Mouse (Mus musculus): Measurements from ENCODE around the gene Slc44a5.
"Not testable (repeated sequence)": the region's sequence is repeated elsewhere in the genome, so short reads cannot be mapped to it uniquely, and the experiment has no call there.

The Slc44a5 gene

DNA sequence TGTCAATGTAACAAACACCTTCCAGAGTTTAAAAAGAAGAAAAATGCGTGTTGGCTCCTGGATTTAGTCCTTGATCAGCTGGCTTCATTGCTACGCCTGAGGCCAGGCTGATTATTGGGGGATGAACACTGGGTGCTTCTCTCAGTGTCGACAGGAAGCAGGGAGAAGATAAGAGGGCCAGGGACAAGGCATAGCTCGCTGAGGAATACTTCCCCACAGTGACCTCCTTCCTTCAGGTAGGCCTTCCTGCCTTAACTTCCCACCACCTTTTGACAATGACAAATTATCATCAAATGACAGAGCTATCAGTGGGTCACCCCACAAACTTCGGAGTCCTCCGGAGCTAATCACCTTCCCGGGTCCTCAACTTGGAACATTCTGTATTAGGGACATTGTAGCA, 242.1 kb downstream of the Slc44a5 start:
- no peak for DNase-seq (ENCODE audit: low spot score in 2 of 2)

DNA sequence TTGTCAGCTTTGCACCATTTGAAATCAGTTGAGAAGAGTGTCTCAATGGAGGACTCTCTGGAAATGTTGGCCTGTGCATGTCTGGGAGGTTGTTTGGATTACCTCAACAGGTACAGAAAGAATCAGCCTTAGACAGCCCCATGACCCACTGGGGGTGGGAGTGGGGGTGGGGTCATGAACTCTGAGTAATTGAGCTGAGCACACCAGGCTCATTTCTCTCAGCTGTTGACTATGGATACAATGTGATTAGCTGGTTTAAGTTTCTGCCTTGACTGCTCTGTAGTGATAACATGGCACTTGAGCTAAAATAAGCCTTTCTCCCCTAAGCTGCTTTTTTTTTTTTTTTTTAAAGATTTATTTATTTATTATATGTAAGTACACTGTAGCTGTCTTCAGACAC, 242.5 kb downstream of the Slc44a5 start:
- DNase-seq (ENCODE audit: low spot score in 2 of 2) = no peak

DNA sequence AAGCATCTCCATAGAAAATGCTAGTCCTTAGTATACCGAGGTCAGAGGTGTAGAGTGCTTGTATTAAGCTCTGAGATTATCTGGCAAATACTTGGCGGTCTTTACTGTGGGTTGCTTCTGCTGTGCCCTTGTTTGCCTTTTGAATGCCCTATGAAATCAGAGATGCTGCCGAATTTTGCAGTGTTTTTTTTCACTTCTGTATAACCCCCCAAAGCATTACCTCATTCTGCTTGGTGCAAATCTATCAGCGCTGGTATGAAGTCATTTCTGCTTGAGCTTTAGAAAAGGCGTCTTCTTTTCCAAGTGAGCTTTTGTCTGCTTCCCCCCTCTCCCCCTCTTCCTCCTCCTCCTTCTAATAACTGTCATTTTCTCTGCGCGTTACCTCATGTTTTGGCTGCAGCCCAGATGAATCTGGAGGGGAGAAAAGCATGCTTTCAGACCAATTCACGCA, 248.9 kb downstream of the Slc44a5 start:
- no peak for DNase-seq (ENCODE audit: low spot score in 2 of 2)

DNA sequence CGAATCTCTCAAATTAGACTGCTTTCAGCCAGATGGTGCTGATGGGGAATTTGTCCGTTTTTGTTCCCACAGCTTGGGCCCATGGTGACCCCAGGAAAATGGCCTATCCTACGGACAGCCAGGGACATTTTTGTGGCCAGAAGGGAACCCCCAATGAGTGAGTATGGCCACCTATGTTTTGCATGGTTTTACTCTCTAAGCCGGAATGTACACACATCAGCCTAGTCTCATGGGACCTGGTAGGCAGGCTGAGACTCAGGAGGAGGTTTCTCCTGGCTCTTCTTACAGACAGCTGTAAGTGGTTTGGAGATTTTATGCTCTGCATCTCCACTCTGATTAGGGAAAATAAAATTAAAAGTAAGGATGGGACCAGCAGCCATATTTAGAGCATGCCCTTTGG, 249.5 kb downstream of the Slc44a5 start:
- DNase-seq (ENCODE audit: low spot score in 2 of 2) = no peak

DNA sequence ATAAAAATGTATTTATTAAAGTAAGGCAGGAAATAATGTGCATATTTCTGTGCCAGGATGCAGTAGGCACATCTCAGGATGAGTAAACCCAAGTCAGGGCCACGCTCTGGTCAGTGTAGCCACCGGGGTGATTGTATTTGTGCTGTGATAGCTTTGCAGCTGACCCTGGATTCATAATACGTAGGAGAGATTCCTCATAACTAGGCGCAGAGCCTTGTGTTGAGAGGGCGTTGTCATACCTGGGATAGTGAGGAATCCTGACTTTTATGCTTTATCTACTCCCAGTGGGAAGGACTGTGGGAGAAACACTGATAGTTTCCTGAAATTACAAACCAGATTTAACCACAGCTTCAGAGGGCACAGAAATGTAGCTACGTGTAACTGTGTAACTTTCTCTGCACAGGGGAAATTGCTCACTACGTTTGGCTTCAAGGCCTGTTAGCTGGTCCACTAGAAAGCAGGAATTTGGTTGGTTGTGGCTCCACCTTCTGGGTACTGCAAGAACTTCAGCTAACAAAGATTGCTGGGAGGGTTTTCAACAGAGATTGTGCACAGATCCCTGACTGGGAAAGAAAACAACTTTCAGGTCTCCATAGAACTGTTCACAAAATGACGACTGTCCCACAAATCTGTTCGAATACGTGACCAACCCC, 253.0 kb downstream of the Slc44a5 start:
- peak in 1 of 2 experiments; percentile 5 for DNase-seq (ENCODE audit: low spot score in 2 of 2)

DNA sequence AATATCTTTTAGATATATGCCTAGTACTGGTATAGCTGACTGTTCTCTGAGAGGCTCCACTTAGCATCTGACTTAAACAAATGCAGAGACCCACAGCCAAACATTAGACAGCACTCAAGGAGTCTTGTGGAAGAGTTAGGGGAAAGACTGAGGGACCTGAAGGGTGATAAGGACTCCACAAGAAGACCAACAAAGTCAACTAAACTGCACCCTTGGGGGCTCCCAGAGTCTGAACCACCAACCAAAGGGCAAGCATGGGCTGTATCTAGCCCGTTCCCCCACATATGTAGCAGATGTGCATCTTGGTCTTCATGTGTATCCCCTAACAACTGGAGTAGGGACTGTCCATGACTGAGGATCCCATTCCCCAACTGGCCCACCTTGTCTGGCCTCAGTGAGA, 271.7 kb downstream of the Slc44a5 start:
- DNase-seq (ENCODE audit: low spot score in 2 of 2) = no peak

DNA sequence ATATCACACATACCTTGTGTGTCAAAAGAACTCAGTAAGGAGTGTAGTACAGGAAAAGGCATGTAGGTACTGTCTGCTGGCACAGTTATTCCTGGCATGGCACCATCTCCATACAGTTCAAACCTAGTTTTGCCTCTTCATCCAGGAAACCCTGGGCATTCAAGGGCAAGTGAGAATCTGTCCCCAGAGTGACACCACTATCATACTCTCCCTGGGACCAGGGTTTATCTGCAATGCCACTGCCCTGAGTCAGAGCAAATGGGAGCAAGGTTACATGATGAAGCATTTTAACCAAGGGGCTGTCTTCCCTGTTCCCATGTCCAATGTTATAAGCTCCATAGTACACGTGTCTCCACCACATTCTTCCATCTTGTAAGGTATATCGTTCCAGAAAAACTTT, 278.2 kb downstream of the Slc44a5 start:
- DNase-seq (ENCODE audit: low spot score in 2 of 2) = no peak

DNA sequence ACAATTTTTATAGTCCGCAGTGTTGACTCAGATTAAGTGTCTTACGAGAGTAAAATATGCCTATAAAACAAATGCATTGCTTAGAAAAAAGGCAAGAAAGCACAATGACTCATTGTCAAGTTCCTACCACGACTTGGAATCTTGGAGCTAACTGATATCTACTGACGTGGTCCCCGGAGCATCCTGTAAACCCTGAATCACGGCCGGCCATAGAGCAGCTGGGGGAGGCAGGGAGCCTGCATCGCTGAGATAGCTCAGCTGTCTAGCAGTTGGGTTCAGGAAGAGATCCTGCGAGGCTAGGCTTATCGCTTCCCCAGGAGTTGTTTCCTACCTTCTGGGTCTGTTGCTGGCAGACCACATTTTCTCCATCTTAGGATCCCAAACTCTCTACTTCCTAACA, 279.0 kb downstream of the Slc44a5 start:
- DNase-seq (ENCODE audit: low spot score in 2 of 2) = no peak

DNA sequence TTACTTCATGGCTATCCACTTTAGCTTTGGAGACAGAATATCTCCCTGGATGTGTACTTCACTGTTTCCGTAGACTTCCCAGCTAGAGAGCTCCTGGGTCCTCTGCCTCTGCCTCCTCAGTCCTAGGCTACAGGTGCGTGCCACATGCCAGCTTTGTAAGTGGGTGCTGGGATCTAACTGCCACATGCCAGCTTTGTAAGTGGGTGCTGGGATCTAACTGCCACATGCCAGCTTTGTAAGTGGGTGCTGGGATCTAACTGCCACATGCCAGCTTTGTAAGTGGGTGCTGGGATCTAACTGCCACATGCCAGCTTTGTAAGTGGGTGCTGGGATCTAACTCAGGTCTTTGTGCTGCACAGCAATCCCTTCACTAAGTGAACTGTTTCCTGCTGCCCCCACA, 281.0 kb downstream of the Slc44a5 start:
- DNase-seq (ENCODE audit: low spot score in 2 of 2) = not testable (repeated sequence)

DNA sequence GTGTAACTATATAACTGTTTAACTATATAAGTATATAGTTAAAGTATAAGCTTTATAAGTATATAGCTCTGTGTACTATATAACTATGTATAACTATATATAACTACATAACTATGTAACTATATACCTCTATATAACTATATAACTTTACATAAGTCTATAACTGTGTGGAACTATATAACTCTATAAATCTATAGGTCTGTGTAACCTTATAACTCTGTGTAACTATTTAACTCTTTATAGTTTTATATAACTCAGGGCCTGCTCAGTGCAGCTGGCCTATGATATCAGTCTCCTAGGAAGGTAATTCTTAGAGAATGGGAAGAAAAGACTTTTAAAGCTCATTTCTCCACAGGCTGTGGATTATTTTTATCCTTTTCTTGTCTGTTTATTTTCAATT, 284.1 kb downstream of the Slc44a5 start:
- DNase-seq (ENCODE audit: low spot score in 2 of 2) = no peak

DNA sequence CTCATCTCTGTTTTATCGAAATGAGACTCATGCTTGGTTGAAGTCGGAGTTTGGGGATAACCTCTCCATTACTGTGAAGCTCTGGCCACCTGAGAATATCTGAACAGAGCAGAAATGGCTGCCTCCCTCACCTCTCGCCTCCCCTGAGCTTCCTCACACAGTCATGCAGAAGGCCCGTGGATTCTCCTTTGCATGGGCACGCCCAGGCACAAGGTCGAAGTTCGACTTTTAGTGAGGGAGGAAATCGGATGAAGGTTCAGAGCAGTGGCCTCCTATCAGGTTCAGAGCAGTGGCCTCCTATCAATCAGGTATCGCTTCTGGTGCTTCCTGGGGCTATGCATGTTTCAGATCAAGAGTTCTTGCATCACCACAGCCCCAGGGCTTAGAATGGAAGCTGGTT, 295.1 kb downstream of the Slc44a5 start:
- DNase-seq (ENCODE audit: low spot score in 2 of 2) = no peak

DNA sequence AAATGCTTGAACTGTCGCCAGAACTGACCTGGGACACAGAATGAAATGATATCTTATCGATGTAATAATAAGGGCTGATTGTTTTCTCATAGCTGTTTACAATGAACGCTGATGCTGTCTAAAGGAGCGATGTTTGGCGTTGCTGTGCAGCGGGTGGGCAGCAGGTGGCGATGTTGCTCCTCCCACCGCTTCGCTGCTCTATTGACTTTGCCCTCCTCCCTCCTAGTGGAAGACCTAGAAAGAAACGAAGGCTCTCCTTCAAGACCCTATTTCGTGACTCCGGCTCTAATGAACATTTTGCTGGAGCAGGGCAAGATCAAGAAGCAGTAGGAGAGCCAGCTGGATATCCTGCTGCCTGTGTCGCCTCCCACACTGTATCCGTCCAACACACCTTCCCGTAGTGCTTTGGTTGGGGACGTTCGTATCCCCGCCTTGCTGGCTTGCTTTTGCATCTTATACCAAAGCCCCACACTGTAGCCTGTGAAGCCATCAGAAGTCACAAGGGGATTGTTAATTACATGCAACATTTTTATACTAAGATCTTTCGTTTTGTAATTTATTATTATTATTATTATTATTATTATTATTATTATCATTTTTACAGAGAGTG, 296.6 kb downstream of the Slc44a5 start:
- DNase-seq (ENCODE audit: low spot score in 2 of 2) = peak; percentile 25 to 54

DNA sequence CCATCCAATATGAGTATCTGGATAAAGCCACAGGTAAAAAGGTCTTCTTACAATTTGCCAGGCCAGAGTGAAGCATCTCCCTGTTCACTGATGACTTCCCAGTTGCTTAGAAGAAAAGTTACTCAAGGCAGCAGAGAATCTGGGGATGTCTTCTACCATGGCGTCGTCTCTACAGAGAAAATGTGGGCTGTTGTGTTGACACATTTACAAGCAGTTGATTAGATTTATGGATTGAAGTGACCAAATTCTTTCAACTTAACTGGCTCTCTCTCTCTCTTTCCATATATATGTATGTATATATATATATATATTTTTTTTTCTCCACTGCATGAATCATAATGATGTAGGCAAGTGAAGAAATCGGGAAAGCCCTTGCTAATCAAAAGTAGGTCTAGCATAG, 301.4 kb downstream of the Slc44a5 start:
- no peak for DNase-seq (ENCODE audit: low spot score in 2 of 2)

DNA sequence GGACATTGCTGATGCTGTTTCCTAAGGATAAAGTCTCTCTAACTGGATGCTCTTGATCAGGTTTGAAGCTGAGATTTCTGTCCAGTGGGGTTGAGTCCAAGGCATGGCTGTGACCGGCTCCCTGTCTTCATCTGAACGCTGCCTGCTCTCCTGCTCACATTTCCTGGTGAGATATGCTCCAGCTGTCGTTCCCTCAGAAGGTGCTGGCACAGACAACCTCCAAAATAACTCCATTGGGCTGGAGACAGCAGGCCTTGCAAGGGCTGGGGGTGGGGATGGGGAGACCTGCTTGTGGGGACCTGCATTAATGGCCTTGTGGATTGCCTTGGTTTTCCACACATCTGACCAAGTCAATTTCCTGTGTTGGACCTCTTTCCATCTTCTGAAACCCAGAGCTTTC, 311.0 kb downstream of the Slc44a5 start:
- no peak for DNase-seq (ENCODE audit: low spot score in 2 of 2)

DNA sequence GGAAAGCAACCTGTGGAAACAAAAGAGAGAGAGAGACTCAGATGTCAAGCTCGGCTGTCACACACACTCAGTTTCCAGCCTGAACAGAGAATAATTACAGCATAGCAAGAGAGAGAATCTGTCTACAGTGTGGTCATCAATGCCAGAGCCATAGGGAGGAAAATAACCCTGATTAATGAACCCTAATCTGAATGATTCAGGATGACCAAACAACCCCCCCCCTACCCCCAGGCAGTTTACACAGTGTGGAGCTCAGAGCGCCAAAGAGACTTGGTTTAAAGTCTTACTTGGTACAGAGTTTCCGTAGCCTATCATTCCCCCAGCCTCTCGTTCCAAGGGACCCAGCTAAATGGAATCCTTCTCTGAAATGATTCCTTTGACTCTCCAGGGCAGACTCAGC, 312.1 kb downstream of the Slc44a5 start:
- DNase-seq (ENCODE audit: low spot score in 2 of 2) = no peak

DNA sequence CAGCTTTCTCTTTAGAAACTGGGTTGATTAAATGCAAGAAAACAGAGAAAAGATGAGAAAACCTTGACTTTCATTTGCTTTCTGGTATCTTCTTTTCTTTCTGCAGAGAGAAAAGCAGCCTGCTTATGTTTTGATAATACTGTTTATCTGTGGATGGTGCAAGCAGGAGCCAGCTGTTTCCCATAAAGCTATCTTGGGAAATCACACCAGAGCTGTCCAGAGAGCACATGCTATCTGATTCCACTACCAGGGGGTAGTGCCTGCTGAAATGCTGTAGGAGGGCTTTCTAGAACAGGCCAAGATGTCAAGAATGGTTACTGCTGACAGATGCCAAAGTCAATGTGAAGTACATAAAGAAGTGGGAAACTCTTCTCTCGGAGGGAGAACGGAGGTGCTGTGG, 314.0 kb downstream of the Slc44a5 start:
- no peak for DNase-seq (ENCODE audit: low spot score in 2 of 2)

DNA sequence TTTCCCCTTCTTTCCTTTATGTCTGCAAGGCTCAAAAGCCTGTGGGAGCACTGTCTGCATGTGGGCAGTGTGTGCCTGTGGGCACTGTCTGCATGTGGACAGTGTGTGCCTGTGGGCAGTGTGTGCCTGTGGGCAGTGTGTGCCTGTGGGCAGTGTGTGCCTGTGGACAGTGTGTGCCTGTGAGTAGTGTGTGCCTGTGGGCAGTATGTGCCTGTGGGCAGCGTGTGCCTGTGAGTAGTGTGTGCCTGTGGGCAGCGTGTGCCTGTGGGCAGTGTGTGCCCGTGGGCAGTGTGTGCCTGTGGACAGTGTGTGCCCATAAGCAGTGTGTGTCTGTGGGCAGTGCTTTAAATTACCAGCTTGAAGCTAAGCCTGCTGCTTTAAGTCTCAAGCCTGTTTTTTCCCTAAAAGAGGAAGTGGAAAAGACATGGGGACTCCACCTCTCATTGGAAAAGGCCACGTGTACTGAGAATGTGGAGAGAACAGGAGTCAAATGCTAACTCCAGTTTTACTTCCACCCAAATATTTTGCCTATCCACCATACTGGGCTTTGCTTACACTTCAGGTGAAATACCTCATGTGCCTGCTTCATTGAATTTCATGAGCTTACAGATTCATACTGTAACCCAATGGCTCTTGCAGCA, 315.3 kb downstream of the Slc44a5 start:
- no peak for DNase-seq (ENCODE audit: low spot score in 2 of 2)

DNA sequence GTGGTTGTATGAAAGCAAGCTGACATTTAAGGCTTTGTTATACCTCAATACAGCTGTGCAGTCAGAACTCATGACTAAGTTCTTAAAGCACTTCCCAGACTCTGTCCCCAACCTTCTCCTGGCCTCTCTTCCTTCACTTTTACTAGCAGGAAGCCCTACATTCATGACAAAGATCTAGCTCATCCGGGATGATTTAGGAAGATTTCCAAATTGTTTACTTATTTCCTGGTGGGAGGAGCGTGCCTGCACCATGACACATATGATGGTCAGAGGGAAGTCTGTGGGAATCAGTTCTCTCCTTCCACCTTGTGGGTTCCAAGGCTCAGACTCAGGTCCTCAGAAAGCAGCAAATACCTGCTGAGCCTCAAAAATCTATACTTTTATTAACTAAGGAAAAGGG, 317.1 kb downstream of the Slc44a5 start:
- DNase-seq (ENCODE audit: low spot score in 2 of 2) = no peak

DNA sequence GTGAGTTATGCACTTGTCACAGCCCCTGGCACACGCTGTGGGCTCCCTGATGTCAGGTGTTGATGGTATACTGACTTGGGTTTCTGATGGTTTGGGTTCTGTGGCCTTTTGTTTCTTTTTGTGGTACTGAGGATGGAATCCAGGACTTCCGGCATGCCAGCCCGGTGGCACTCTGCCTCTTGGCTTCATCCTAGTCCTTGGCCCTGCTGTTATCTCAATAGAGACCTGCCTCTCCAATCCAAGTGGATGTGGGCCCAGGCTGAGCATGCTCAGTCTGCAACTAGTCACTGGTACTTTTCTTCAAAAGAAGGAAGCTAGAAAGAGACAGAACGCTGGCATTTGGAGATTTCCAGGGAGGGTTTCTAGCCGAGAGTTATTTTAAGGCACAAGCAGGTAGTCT, 318.9 kb downstream of the Slc44a5 start:
- DNase-seq (ENCODE audit: low spot score in 2 of 2) = no peak

DNA sequence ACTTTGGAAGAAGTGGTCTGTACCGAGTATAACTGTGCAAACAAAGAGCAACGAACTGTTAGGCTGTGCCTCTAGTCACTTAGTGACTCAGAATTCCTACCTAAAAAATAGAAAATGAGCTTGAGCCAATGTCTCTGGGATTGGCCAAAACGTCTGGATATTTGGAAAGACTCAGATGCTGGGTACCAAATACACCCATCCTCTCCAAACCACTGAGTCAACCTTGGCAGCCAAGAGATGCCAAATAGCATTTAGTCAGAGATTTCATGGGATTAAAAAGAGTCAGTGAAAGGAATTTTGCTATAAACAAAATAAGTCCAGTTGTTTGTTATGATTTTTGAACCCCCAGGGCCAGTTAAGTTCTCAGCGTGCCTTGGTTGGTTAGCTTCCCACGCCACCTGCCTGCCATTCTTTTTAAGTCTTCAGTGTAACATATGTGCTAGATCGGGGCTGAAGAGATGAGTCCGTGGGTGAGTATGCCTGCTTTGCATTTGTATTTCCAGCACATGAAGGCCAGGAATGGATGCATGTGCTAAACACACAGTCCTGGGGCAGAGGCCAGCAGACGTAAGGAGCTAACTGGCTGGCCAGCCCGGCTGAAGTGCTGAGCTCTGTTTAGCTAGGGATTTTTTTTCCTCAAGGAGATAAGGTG, 320.7 kb downstream of the Slc44a5 start:
- DNase-seq (ENCODE audit: low spot score in 2 of 2) = no peak

DNA sequence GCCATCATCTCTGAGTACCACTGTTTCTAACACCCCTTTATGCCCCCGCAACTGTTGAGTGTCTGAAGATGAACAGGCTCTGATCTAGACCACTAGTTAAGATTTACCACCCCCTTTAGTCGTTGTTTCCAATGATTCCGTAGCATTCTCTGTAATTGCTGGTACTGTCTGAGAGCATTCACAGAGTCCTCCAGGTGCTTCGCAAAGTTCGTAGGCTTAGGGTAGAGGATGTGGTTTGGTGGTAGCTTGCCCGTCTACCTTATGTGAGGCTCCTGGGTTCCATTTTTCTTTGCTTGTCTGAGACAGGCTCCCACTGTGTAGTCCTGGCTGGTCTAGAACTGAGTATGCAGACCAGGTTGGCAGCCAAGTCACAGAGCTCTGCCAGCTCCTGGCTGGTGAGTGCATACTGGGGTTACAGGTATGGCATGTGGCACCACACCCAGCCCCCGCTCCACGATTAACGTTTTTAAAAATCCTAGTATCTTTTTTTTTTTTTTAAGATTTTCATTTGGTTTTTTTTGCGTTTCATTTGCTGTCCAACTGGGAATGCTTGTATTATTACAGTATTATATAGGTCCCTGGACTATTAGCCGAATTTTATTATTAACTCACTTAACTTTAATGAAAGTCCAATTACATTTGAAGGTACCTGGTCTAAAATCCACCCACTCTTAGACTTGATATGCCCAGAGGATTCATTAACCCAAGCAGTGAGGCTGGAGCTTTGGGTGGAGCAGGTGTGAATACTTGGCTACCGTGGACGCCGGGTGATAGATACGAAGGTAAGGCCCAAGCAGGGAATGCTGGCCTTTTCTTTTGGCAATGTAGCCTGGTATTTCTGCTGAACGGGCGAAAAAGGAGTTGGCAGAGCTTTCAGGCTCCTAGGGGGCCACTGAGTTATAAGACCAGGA, 321.9 kb downstream of the Slc44a5 start:
- DNase-seq (ENCODE audit: low spot score in 2 of 2) = no peak

DNA sequence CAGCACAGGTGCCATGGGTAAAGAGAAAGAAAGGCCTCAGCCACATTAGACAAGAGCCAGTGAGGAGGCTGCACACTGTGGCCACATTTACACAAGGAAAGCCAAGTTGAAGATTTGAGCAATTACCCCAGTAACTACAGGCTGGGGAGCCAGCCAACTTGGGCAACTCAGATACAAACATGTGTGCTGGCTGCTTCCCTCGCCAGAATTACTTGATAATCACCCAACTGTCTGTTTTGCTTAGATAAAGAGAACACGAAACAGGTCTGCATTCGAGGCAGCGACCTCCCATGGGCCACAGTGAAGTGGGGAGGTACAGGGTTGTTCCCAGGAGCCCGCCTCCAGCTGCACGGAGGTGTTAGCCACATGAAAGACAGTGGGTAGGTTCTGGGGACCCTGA, 324.3 kb downstream of the Slc44a5 start:
- no peak for DNase-seq (ENCODE audit: low spot score in 2 of 2)
